13 mouse cellular contexts compared by ENCODE assay signal in the genomic region with DNA sequence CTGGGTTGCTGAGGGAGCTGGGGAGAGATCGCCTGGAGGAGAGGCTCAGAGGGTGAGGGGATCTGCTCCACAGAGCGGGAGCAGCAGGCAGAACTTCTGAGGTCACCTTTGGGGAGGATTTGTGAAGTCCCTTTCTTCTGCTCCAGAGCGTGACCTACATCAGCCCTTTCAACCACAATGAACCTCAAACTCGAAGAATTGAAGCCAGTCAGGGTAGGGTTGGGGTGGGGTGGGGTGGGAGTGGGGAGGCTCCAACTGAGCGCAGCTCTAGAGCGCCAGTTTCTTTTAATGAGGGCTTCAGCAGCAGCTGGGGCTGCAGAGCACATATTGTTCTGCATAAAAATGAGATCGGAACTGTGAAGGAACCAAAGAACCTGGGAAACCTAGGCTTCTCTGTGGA. TPM values are rescaled to one million over a fixed set of nuclear protein-coding genes. Genes with fewer than 3 reads are reported as not detected.
DNase-seq lines count a peak whose midpoint lies in the region; ATAC-seq and TF ChIP-seq lines count a peak whose summit lies in the region.
"Had no signal": no experiment of that assay in that cellular context is flagged by ENCODE, and none has a peak within 500 bp of the region (broad histone marks: within the 10 kb centered on the region; RNA-seq: fewer than 3 reads in every experiment).

No protein-coding gene starts in this region.

- H3K4me3 ChIP-seq in kidney, embryonic 15.5 days (replicated peaks), result no peak overlapping the region
- no peak overlapping the region for H3K4me3 ChIP-seq in forebrain, embryonic 16.5 days (replicated peaks; ENCODE audit: low read length)
- no peak overlapping the region for H3K4me3 ChIP-seq in limb, embryonic 15.5 days
- H3K4me3 ChIP-seq: embryonic facial prominence, embryonic 15.5 days had no signal

- H3K4me2 ChIP-seq in kidney, embryonic 15.5 days, result no peak overlapping the region
- H3K4me2 ChIP-seq in forebrain, embryonic 16.5 days (ENCODE audit: low read length), result no peak overlapping the region
- no peak overlapping the region for H3K4me2 ChIP-seq in limb, embryonic 15.5 days
- H3K4me2 ChIP-seq: embryonic facial prominence, embryonic 15.5 days had no signal

- H3K27me3 ChIP-seq in kidney, embryonic 15.5 days, result 0 out of 2 replicates have a peak, but pooled peaks cover 4% of the 10 kb centered on the region
- H3K27me3 ChIP-seq in Patski, result no peaks in the 10 kb centered on the region
- H3K27me3 ChIP-seq in forebrain, embryonic 16.5 days (replicated peaks; ENCODE audit: control insufficient read depth, insufficient read depth, low read length), result no peaks in the 10 kb centered on the region
- no peaks in the 10 kb centered on the region; the same call in 1 of the 2 replicates for H3K27me3 ChIP-seq in limb, embryonic 15.5 days
- H3K27me3 ChIP-seq: embryonic facial prominence, embryonic 15.5 days had no signal

- H3K27ac ChIP-seq in kidney, embryonic 15.5 days, result no peak overlapping the region
- no peak overlapping the region for H3K27ac ChIP-seq in forebrain, embryonic 16.5 days (ENCODE audit: low read length)
- H3K27ac ChIP-seq in limb, embryonic 15.5 days, result no peak overlapping the region
- H3K27ac ChIP-seq: embryonic facial prominence, embryonic 15.5 days had no signal

- no peak for ATAC-seq in kidney, embryonic 15.5 days (replicated peaks; ENCODE audit: low FRiP score)
- peak; percentile 28 for ATAC-seq in Patski
- peak; percentile 83 for ATAC-seq in forebrain, embryonic 16.5 days
- no peak for ATAC-seq in limb, embryonic 15.5 days (ENCODE audit: insufficient number of reproducible peaks, low FRiP score, low TSS enrichment, low read depth)

- H3K9ac ChIP-seq in kidney, embryonic 15.5 days, result 0 out of 2 replicates have a peak overlapping the region, but pooled peaks have one; percentile 19
- no peak overlapping the region for H3K9ac ChIP-seq in forebrain, embryonic 16.5 days (replicated peaks; ENCODE audit: low read depth, low read length)
- H3K9ac ChIP-seq in limb, embryonic 15.5 days, result peak overlapping the region; percentile 5; the same call in 1 of the 2 replicates
- H3K9ac ChIP-seq: embryonic facial prominence, embryonic 15.5 days had no signal

- CTCF ChIA-PET in Patski (lab: Charles Lee), result interaction anchor here (1.0 to 9.7 kb wide), 9 partner anchors 17 to 279 kb away, joined by 3 to 215 read pairs (median 6); a partner anchor contains a TSS

- WGBS in kidney, embryonic 15.5 days, result 41% methylated on average over 7 of the region's 7 CpGs
- WGBS in forebrain, embryonic 16.5 days, result 3% methylated on average over 7 of the region's 7 CpGs
- 23% methylated on average over 7 of the region's 7 CpGs for WGBS in limb, embryonic 15.5 days

- DNase-seq in kidney, postnatal 36 days, result no peak
- peak; percentile 67 for DNase-seq in Patski (ENCODE audit: low read depth, low spot score)
- no peak for DNase-seq in lung, postnatal 25 days (ENCODE audit: low spot score)
- DNase-seq in urinary bladder, postnatal 14 days (ENCODE audit: low spot score), result no peak
- DNase-seq in adrenal gland, adult 2 months, result no peak
- DNase-seq: lung, postnatal 14 days had no signal

- no peaks in the 10 kb centered on the region for H3K36me3 ChIP-seq in kidney, embryonic 15.5 days
- no peaks in the 10 kb centered on the region for H3K36me3 ChIP-seq in forebrain, embryonic 16.5 days (ENCODE audit: control insufficient read depth, insufficient read depth)
- H3K36me3 ChIP-seq in limb, embryonic 15.5 days, result no peaks in the 10 kb centered on the region
- H3K36me3 ChIP-seq: embryonic facial prominence, embryonic 15.5 days had no signal

- in situ Hi-C loops in Patski (cut with MboI; ENCODE audit: low pct_unique_long_range_greater_than_20kb), result loop anchor here (5.0 kb wide), 2 partner anchors 48 to 278 kb away; a partner anchor contains a TSS

- POLR2A ChIA-PET in Patski (lab: Charles Lee), result no interaction called here

- H3K4me1 ChIP-seq in kidney, embryonic 15.5 days, result peaks cover 10% of the 10 kb centered on the region
- H3K4me1 ChIP-seq in forebrain, embryonic 16.5 days (replicated peaks; ENCODE audit: control insufficient read depth, insufficient read depth, low read length), result peaks cover 8% of the 10 kb centered on the region
- peaks cover 9% of the 10 kb centered on the region for H3K4me1 ChIP-seq in limb, embryonic 15.5 days

- H3K9me3 ChIP-seq in kidney, embryonic 15.5 days (replicated peaks), result no peaks in the 10 kb centered on the region
- H3K9me3 ChIP-seq in forebrain, embryonic 16.5 days (ENCODE audit: control insufficient read depth, low read length), result no peaks in the 10 kb centered on the region
- H3K9me3 ChIP-seq in limb, embryonic 15.5 days, result no peaks in the 10 kb centered on the region
- H3K9me3 ChIP-seq: embryonic facial prominence, embryonic 15.5 days had no signal

- no peak for TF ChIP-seq CTCF in Patski (IDR thresholded peaks at IDR 0.05)

RNA-seq across cellular contexts. Expression of a gene that starts 7.9 kb away (rescaled TPM):
- polyA plus RNA-seq in kidney, embryonic 15.5 days (2015; fragmentation: Nextera tagmentation; extraction: Ambion mirVana), result 0.73 TPM in 1 of 2 replicates, not detected in the other
- polyA plus RNA-seq in Patski (2021), result not detected
- polyA plus RNA-seq in forebrain, embryonic 16.5 days (2015; fragmentation: Nextera tagmentation; extraction: Ambion mirVana), result not detected in 2 replicates
- polyA plus RNA-seq in limb, embryonic 15.5 days (2015; fragmentation: Nextera tagmentation; extraction: Ambion mirVana), result not detected in 2 replicates
- not detected for total RNA-seq in adrenal gland, adult 2 months (2021)
- not detected in 2 replicates for polyA plus RNA-seq in adrenal gland, adult 2 months (2012; rRNA removed)
- total RNA-seq: gastrocnemius, postnatal 4 days; left cerebral cortex, adult 8-10 months had no signal
- polyA plus RNA-seq: C2C12; embryonic facial prominence, embryonic 15.5 days had no signal

RNA-seq across cellular contexts. Expression of a gene that starts 26.5 kb away (rescaled TPM):
- polyA plus RNA-seq in kidney, embryonic 15.5 days (2015; fragmentation: Nextera tagmentation; extraction: Ambion mirVana), result 162 and 169 TPM in 2 replicates
- polyA plus RNA-seq in Patski (2021), result 150 TPM
- 173 and 174 TPM in 2 replicates for polyA plus RNA-seq in forebrain, embryonic 16.5 days (2015; fragmentation: Nextera tagmentation; extraction: Ambion mirVana)
- 168 and 185 TPM in 2 replicates for polyA plus RNA-seq in limb, embryonic 15.5 days (2015; fragmentation: Nextera tagmentation; extraction: Ambion mirVana)
- 10 to 100 TPM; 34.7 to 55.3 TPM for total RNA-seq in adrenal gland, adult 2 months (2021)
- polyA plus RNA-seq in adrenal gland, adult 2 months (2012; rRNA removed), result 11.9 and 12.7 TPM in 2 replicates

Comparison
In these comparisons a context has a peak if more than half of its experiments do, and no peak if none do; other contexts are left out.
1. ATAC-seq: peak in Patski (single experiment) and forebrain, embryonic 16.5 days (single experiment); none in kidney, embryonic 15.5 days (single experiment) and limb, embryonic 15.5 days (single experiment).
2. RNA of a gene that starts 26.5 kb away (polyA plus RNA-seq): 168 to 185 TPM in limb, embryonic 15.5 days, 173 to 174 TPM in forebrain, embryonic 16.5 days, 162 to 169 TPM in kidney, embryonic 15.5 days and 150 TPM in Patski (single experiment); 11.9 to 12.7 TPM in adrenal gland, adult 2 months; every median in the first group is over 10 times any median in the second.